Mouse (Mus musculus): Measurements from ENCODE around the gene Szrd1.
"Not testable (repeated sequence)": the region's sequence is repeated elsewhere in the genome, so short reads cannot be mapped to it uniquely, and the experiment has no call there.

Szrd1 gene

GRCm38 (mm10) chr4:141148009-141148801 is 8.6 kb upstream of the Szrd1 start:
- no peak for DNase-seq (ENCODE audit: low read depth in 1 of 2, low spot score in 2 of 2)

GRCm38 (mm10) chr4:141147112-141148008 is 7.8 kb upstream of the Szrd1 start, which contains the start of gene Fbxo42:
TSS of gene Fbxo42 (plus strand) at chr4:141147913.
- DNase-seq (ENCODE audit: low read depth in 1 of 2, low spot score in 2 of 2): peak; percentile 80 to 93

DNA sequence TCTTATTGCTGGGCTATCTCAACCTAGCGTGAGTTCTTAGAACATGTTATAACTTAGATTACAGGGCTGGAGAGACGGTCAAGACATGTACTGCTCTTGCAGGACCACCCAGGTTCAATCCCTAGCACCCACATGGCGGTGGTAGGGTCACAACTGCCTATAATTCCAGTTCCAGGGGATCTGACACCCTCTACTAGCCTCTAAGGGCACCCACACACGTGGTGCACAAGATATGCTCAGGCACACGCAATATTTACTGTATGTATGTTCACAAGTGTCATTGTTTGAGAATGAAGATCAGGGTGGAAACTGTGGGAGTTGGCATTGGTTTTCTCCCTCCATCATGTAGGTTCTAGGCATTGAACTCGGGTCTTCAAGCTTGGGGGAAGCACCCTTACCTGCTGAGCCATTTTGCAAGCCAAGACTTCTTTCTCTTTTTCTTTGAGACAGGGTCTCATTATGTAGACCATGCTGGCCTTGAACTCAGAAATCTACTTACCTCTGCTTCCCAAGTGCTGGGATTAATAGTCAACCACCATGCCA is 7.0 kb upstream of the Szrd1 start:
- DNase-seq (ENCODE audit: low read depth in 1 of 2, low spot score in 2 of 2): no peak

- DNase-seq (ENCODE audit: low read depth in 1 of 2, low spot score in 2 of 2): not testable (repeated sequence)
Measured at GRCm38 (mm10) chr4:141145124-141145523, 5.5 kb upstream of the Szrd1 start.

GRCm38 (mm10) chr4:141142285-141142811 is 2.8 kb upstream of the Szrd1 start:
- DNase-seq (ENCODE audit: low read depth in 1 of 2, low spot score in 2 of 2): peak in 1 of 2 experiments; percentile 57

DNA sequence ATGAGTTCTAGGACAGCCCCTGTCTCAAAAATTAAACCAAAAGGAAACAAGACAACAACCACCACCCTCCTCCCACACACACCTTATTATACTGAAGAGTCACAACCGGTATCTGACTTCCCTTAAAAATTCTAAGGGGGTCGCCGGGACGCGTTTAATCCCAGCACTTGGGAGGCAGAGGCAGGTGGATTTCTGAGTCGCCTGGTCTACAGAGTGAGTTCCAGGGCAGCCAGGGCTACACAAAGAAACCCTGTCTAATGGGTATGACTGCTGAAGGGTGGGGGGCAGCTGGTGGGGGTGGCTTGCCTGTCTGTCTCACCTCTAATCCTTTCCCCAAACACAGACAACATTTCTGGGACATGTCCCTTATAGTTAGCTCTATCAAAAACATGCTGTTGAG is 1.4 kb upstream of the Szrd1 start:
- DNase-seq (ENCODE audit: low read depth in 1 of 2, low spot score in 2 of 2): no peak

- not testable (repeated sequence) for DNase-seq (ENCODE audit: low read depth in 1 of 2, low spot score in 2 of 2)
Measured at GRCm38 (mm10) chr4:141140354-141140753, 779 bp upstream of the Szrd1 start.

- no peak for DNase-seq (ENCODE audit: low read depth in 1 of 2, low spot score in 2 of 2)
Measured at GRCm38 (mm10) chr4:141138425-141139115, 1.0 kb downstream of the Szrd1 start.

GRCm38 (mm10) chr4:141137740-141138139 is 1.8 kb downstream of the Szrd1 start:
- not testable (repeated sequence) for DNase-seq (ENCODE audit: low read depth in 1 of 2, low spot score in 2 of 2)

DNA sequence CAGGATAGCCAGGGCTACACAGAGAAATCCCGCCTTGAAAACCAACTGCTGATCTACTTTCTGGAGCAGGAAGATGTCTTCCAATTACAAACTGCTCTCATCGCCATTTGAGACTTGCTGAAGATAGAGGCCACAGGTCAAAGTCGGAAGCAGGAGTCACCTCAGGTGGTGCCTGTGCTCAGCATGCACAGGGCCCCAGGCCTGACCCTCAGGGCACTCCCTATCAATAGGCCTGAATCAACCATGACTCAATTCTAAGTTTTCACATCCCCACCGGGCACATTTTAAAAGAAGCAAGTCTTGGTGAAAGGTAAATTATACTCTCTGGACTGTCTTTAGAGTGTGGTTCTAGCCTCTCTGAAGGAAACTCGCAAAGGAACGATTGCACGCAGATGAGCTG is 3.4 kb downstream of the Szrd1 start:
- DNase-seq (ENCODE audit: low read depth in 1 of 2, low spot score in 2 of 2): no peak

GRCm38 (mm10) chr4:141134751-141135530 is 4.6 kb downstream of the Szrd1 start:
- no peak for DNase-seq (ENCODE audit: low read depth in 1 of 2, low spot score in 2 of 2)

DNA sequence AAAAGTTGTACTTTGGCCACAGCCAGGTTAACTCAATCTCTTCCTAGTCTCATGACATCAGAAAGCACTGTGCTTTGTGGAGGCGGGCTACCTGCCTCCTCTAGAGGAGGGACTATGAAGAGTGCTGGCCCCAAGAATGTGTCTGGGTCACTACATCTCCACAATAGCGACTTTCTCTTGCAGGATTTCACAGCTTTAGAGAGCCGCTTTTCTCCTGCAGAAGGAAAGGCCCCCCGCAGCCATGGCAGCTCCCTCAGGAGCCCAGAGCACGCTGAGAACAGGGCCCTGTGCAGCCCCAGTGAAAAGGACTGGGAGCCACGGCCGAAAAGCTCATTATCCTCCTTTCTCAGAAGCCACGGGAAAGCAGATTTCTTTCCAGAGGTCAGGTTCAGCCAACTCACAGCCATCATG is 5.5 kb downstream of the Szrd1 start:
- DNase-seq (ENCODE audit: low read depth in 1 of 2, low spot score in 2 of 2): no peak

GRCm38 (mm10) chr4:141133227-141133626 is 6.3 kb downstream of the Szrd1 start:
- no peak for DNase-seq (ENCODE audit: low read depth in 1 of 2, low spot score in 2 of 2)

DNA sequence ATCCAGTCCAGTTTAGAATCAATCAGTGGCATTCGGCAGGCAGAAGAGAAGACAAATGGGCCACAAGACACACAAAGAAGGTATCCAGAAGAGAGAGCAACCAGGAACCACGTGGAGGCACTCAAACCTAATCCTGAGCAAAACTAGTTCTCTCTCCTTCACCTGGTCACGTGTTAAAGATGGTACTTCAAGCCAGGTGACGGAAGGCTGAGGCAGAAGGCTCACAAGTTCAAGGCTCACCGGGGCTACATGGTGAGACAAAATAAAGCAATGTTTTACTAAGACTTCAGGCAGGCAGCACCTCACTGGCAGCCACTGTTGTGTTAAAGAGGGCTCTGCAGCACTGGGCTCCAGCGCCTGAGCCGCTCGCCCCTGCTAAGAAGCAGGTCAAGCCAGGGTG is 7.4 kb downstream of the Szrd1 start:
- DNase-seq (ENCODE audit: low read depth in 1 of 2, low spot score in 2 of 2): no peak

- no peak for DNase-seq (ENCODE audit: low read depth in 1 of 2, low spot score in 2 of 2)
Measured at GRCm38 (mm10) chr4:141131531-141132061, 8.0 kb downstream of the Szrd1 start.

- DNase-seq (ENCODE audit: low read depth in 1 of 2, low spot score in 2 of 2): no peak
Measured at GRCm38 (mm10) chr4:141130704-141131342, 8.8 kb downstream of the Szrd1 start.

- DNase-seq (ENCODE audit: low read depth in 1 of 2, low spot score in 2 of 2): no peak
Measured at GRCm38 (mm10) chr4:141129190-141129710, 10.3 kb downstream of the Szrd1 start.

DNA sequence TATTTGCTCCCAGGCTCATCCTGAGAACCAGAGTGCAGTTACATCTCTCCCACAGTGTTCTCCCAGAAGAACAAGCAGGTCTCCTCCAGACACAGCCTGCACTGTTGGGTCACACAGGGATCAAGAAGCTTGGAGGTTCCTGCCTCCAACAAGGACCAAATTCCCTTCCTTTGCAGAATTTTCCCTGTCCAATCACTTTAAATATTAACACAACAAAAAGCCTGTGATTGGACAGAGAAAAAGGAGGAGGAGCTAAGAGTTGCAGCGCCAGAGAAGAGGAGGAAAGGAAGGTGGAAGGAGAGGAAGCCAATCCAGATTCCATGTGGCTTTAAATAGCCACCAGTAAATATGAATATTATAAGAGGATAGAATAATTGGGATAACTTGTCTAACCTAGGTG is 16.5 kb downstream of the Szrd1 start:
- DNase-seq (ENCODE audit: low read depth in 1 of 2, low spot score in 2 of 2): no peak

- no peak for DNase-seq (ENCODE audit: low read depth in 1 of 2, low spot score in 2 of 2)
Measured at GRCm38 (mm10) chr4:141122663-141123062, 16.9 kb downstream of the Szrd1 start.
